Mouse (Mus musculus): ENCODE measurements around the gene Fam111a.

DNA sequence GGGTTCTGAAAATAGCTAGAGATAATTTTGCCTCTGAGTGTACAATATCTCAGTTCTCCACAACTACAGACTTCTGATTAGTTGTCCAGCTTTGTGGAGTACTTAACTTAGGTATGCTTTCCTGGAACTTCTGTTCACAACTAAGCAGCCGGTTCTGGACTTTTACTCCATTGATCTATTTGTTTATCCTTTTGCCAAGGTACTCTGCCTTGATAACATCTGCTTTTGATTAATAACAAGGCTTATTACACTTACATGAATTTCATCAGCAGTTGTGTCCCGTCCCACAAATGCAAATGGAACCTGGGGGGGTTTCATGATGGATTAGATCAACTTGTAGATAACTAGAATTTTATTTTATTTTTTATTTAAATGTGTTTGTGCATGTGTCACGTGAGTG is 91.3 kb downstream of the Fam111a start:
- TF ChIP-seq POLR2A (IDR thresholded peaks at IDR 0.05; ENCODE audit: borderline replicate concordance, insufficient read depth, low read length) = no peak
- TF ChIP-seq CTCF (IDR thresholded peaks at IDR 0.05; ENCODE audit: borderline replicate concordance, insufficient read depth, low read depth, low read length) = no peak

Measured in cerebellum, adult 2 months (tissue).